Mouse (Mus musculus): Measurements from ENCODE around the gene Auts2. TPM values are rescaled to one million over a fixed set of nuclear protein-coding genes. Genes with fewer than 3 reads are reported as not detected.

Gene Auts2
- polyA plus RNA-seq, 1 experiment from 2014 or later = 80.6 TPM

DNA sequence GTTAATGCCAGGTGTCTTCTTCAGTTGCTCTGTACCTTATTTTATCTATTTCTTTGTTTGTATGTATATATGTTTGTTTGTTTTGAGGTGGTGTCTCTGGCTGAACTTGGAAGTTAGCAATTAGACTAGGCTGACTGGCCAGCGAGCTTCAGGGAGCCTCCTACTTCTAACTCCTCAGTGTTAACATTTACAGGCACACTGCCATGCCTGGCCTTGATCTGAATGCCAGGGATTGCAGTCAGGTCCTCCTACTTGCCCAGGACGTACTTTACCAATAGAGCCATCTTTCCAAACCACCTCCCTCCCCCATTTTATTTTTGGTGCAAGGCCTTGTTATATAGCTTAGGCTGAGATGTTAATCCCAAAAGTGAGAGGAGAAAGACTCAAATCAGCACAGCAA is 1122.7 kb downstream of the Auts2 start:
- Histone ChIP-seq H3K9me3 (no peaks in the 10 kb centered on the region), H3K9ac (replicated peaks) (no peak overlapping the region), H3K4me2 (replicated peaks) (no peak overlapping the region), H3K27ac (replicated peaks) (no peak overlapping the region), H3K4me1 (no peaks in the 10 kb centered on the region), H3K27me3 (peaks cover 25% of the 10 kb centered on the region), H3K36me3 (no peaks in the 10 kb centered on the region), H3K4me3 (no peak overlapping the region)
- no peak for ATAC-seq (ENCODE audit: low FRiP score, low read depth)
- WGBS = 74% methylated on average over 2 of the region's 2 CpGs

DNA sequence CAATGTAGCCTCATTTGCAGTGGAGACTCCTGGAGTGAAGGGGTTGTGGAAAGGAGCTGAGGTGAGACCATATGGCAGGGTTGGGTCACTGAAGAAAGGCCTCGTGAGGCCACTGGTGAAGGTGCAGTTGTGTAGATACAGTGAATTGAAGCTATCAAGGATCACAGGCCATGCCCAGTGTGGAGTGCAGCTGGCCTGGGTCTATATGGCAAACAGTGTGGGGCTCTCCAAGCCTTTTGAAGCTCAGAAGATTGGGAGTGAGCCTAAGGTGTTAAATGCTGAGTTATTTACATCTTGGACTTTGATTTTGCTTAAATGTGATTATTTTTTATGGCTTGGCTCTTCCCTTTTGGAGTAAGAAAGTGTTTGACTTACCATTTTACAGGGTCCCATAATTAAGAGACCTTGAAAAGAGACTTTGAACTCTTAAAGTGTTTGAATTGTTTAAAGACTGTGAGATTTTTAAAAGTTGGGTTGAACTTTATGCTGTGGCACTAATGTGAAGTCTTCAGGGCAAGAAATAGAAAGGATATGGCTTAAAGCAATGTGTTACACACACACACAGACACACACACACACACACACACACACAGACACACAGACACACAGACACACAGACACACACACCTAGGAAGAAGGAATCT is 1127.1 kb downstream of the Auts2 start:
- Histone ChIP-seq H3K4me1 (no peaks in the 10 kb centered on the region), H3K27me3 (peaks cover 6% of the 10 kb centered on the region; the same call in 1 of the 2 replicates), H3K4me3 (no peak overlapping the region), H3K36me3 (no peaks in the 10 kb centered on the region), H3K4me2 (replicated peaks) (no peak overlapping the region), H3K9ac (replicated peaks) (no peak overlapping the region), H3K27ac (replicated peaks) (no peak overlapping the region), H3K9me3 (no peaks in the 10 kb centered on the region)
- no peak for ATAC-seq (ENCODE audit: low FRiP score, low read depth)
- 90% methylated on average over 1 of the region's 1 CpGs for WGBS

DNA sequence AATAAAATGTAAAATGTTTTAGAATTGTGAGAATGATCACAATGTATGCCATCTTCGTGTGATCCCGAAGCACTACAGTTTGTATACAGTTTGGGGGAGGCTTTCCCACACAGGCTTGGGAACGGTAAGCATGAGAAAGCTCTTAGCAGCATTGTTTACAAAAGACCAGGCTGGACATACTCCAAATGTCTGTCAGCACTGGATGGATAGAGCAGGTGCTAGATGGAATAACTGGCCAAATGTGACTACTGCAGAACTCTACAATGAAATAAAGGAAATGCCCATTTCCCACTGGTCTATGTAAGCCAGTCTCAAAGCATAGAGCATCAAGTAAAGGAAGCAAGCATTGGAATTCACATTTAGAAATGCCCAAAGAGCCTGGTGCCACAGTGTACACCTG is 1144.9 kb downstream of the Auts2 start:
- ATAC-seq (ENCODE audit: low FRiP score, low read depth) = no peak
- H3K4me1 ChIP-seq = no peaks in the 10 kb centered on the region
- 0 out of 2 replicates have a peak, but pooled peaks cover 2% of the 10 kb centered on the region for H3K9me3 ChIP-seq
- H3K4me2 ChIP-seq (replicated peaks) = no peak overlapping the region
- H3K27ac ChIP-seq (replicated peaks) = no peak overlapping the region
- 81% methylated on average over 3 of the region's 3 CpGs for WGBS
- H3K36me3 ChIP-seq = no peaks in the 10 kb centered on the region
- H3K27me3 ChIP-seq = no peaks in the 10 kb centered on the region
- H3K9ac ChIP-seq (replicated peaks) = no peak overlapping the region
- no peak overlapping the region for H3K4me3 ChIP-seq

DNA sequence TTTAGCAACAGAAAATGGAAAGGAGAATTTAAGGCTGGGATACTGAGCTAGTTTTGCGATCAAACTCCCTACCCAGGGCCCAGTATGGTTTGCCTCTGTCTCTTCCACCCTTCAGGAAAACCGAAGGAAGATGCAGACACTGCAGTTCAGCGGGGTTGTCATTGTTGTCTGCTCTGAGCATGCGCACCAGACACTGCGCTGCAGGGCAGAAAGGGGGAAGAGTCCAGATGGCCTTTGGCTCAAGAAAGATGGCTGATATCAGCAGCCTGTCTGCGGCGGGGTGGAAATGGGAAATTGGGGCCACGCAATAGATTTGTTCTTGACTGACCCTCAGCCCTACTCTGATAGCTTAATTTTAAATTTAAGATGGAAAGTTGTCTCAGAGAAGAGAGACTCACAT is 1147.4 kb downstream of the Auts2 start:
- Histone ChIP-seq H3K27me3 (no peaks in the 10 kb centered on the region), H3K4me2 (replicated peaks) (no peak overlapping the region), H3K4me1 (no peaks in the 10 kb centered on the region), H3K9me3 (no peaks in the 10 kb centered on the region), H3K4me3 (no peak overlapping the region), H3K27ac (replicated peaks) (no peak overlapping the region), H3K9ac (replicated peaks) (no peak overlapping the region), H3K36me3 (no peaks in the 10 kb centered on the region)
- no peak for ATAC-seq (ENCODE audit: low FRiP score, low read depth)
- WGBS = 86% methylated on average over 8 of the region's 8 CpGs
